ENCODE assay signal across 8 mouse cellular contexts in genomic region chr4:133671881-133672844, GRCm38 (mm10). TPM values are rescaled to one million over a fixed set of nuclear protein-coding genes. Genes with fewer than 3 reads are reported as not detected.
DNase-seq lines count a peak whose midpoint lies in the region; ATAC-seq and TF ChIP-seq lines count a peak whose summit lies in the region.

Gene Pigv (minus strand): TSS chr4:133672647.

- WGBS in heart, embryonic 10.5 days: under 1% methylated on average over 76 of the region's 76 CpGs
- under 1% methylated on average over 57 of the region's 76 CpGs for WGBS in kidney, embryonic 14.5 days

- H3K79me2 ChIP-seq in C2C12 (ENCODE audit: control insufficient read depth, insufficient read depth): no peaks in the 10 kb centered on the region

- peak within 1 kb of the TSS; percentile 78 for H3ac ChIP-seq in C2C12 (ENCODE audit: control insufficient read depth, insufficient read length, low read depth)

- H3K9ac ChIP-seq in kidney, embryonic 14.5 days (ENCODE audit: low read depth, low read length): peak within 1 kb of the TSS; percentile 89

- H3K9me3 ChIP-seq in heart, embryonic 10.5 days: no peaks in the 10 kb centered on the region
- no peaks in the 10 kb centered on the region for H3K9me3 ChIP-seq in kidney, embryonic 14.5 days (ENCODE audit: control insufficient read depth, low read length)

- peak; percentile 91 for ATAC-seq in kidney, embryonic 14.5 days (ENCODE audit: low FRiP score, low TSS enrichment)

- peak; percentile 81 for TF ChIP-seq POLR2A in embryonic fibroblast, embryonic 13.5 days (IDR thresholded peaks at IDR 0.05; ENCODE audit: low read depth, low read length)

- H3K4me2 ChIP-seq in kidney, embryonic 14.5 days (replicated peaks; ENCODE audit: low read depth, low read length): peak within 1 kb of the TSS; percentile 80

- peak; percentile 94 for DNase-seq in brain, adult 2 months (ENCODE audit: low read depth, low spot score)
- DNase-seq in heart, embryonic 10.5 days (ENCODE audit: low spot score): peak; percentile 95
- DNase-seq in liver: peak; percentile 95
- DNase-seq in monocyte, adult 2 months (ENCODE audit: low read depth in 1 of 2, low spot score in 2 of 2): peak; percentile 65 to 87
- peak; percentile 88 to 90 for DNase-seq in spleen, postnatal 36 days (ENCODE audit: low spot score in 2 of 2)

- H3K36me3 ChIP-seq in C2C12 (ENCODE audit: control insufficient read depth, insufficient read depth): no peaks in the 10 kb centered on the region
- H3K36me3 ChIP-seq in heart, embryonic 10.5 days: peaks cover 14% of the 10 kb centered on the region
- H3K36me3 ChIP-seq in kidney, embryonic 14.5 days (ENCODE audit: control insufficient read depth, insufficient read depth, low read length): no peaks in the 10 kb centered on the region; the same call in 1 of the 2 replicates

- no peak for TF ChIP-seq CTCF in C2C12 (IDR thresholded peaks at IDR 0.05; ENCODE audit: control insufficient read depth, insufficient read depth, insufficient read length)
- no peak for TF ChIP-seq CTCF in embryonic fibroblast, embryonic 13.5 days (IDR thresholded peaks at IDR 0.05; ENCODE audit: borderline replicate concordance, insufficient read depth, low read length)

- H3K27ac ChIP-seq in embryonic fibroblast, embryonic 13.5 days (ENCODE audit: insufficient read depth, low read length): peak within 1 kb of the TSS; percentile 99
- peak within 1 kb of the TSS; percentile 99 for H3K27ac ChIP-seq in heart, embryonic 10.5 days
- H3K27ac ChIP-seq in kidney, embryonic 14.5 days (ENCODE audit: low read depth, low read length): peak within 1 kb of the TSS; percentile 100

- no peaks in the 10 kb centered on the region for H3K27me3 ChIP-seq in C2C12 (ENCODE audit: control insufficient read depth, insufficient read depth, insufficient read length)
- H3K27me3 ChIP-seq in heart, embryonic 10.5 days (ENCODE audit: insufficient read depth, poor library complexity, severe bottlenecking): no peaks in the 10 kb centered on the region
- no peaks in the 10 kb centered on the region for H3K27me3 ChIP-seq in kidney, embryonic 14.5 days (ENCODE audit: control insufficient read depth, insufficient read depth, low read length)

- H3K4me1 ChIP-seq in embryonic fibroblast, embryonic 13.5 days (ENCODE audit: control insufficient read depth, insufficient read depth, low read length): peaks cover 7% of the 10 kb centered on the region
- peaks cover 64% of the 10 kb centered on the region for H3K4me1 ChIP-seq in heart, embryonic 10.5 days
- peaks cover 49% of the 10 kb centered on the region for H3K4me1 ChIP-seq in kidney, embryonic 14.5 days (ENCODE audit: control insufficient read depth, insufficient read depth, low read length)

- no peaks in the 10 kb centered on the region for H3K79me3 ChIP-seq in C2C12 (ENCODE audit: low read depth)

- peak within 1 kb of the TSS; percentile 75 for H3K4me3 ChIP-seq in C2C12 (ENCODE audit: insufficient read depth, poor library complexity, severe bottlenecking)
- H3K4me3 ChIP-seq in embryonic fibroblast, embryonic 13.5 days (ENCODE audit: insufficient read depth, low read length): peak within 1 kb of the TSS; percentile 94
- peak within 1 kb of the TSS; percentile 86 for H3K4me3 ChIP-seq in heart, embryonic 10.5 days
- peak within 1 kb of the TSS; percentile 79 for H3K4me3 ChIP-seq in kidney, embryonic 14.5 days (ENCODE audit: low read length)

TF ChIP-seq in C2C12, 6 proteins besides CTCF, POLR2A, EP300 and RAD21:
- no peak for TF ChIP-seq MYOG (IDR thresholded peaks at IDR 0.05; ENCODE audit: control insufficient read depth, extremely low read depth, insufficient read length)
- TF ChIP-seq FOSL1 (IDR thresholded peaks at IDR 0.05; ENCODE audit: insufficient read depth, low read length, poor library complexity, severe bottlenecking): no peak
- TF ChIP-seq MAX (IDR thresholded peaks at IDR 0.05): no peak
- no peak for TF ChIP-seq MYOD1 (IDR thresholded peaks at IDR 0.05; ENCODE audit: control insufficient read depth, insufficient read length, low read depth)
- TF ChIP-seq CEBPB (IDR thresholded peaks at IDR 0.05; ENCODE audit: low read depth): no peak
- no peak for TF ChIP-seq USF1 (IDR thresholded peaks at IDR 0.05; ENCODE audit: low read depth)

RNA-seq across cellular contexts. Expression of gene Pigv, which starts in this region (rescaled TPM):
- 7.3 TPM for polyA plus RNA-seq in C2C12 (2012; fragmentation: generic; extraction: Trizol)
- polyA plus RNA-seq in embryonic fibroblast, embryonic 13.5 days (2011; ENCODE audit: insufficient read length, low read depth, missing spikeins): 6.9 and 10.4 TPM in 2 replicates
- 15.2 and 16.4 TPM in 2 replicates for polyA plus RNA-seq in heart, embryonic 10.5 days (2016; fragmentation: Nextera tagmentation; extraction: Ambion mirVana)
- polyA plus RNA-seq in kidney, embryonic 14.5 days (2014; fragmentation: Nextera tagmentation; extraction: Ambion mirVana): 12.6 and 16.9 TPM in 2 replicates

Comparison
In these comparisons a context has a peak if more than half of its experiments do, and no peak if none do; other contexts are left out.
1. Peak in every context shown above with its lines: DNase-seq, ATAC-seq, H3K4me3 ChIP-seq and H3K27ac ChIP-seq.